Mouse (Mus musculus) retina, embryonic 14.5 days (tissue): ENCODE results near the gene Gpr173.
"Not testable (repeated sequence)": the region's sequence is repeated elsewhere in the genome, so short reads cannot be mapped to it uniquely, and the experiment has no call there.

Source experiments
- DNase-seq: peaks from one replicate; pipeline ENCODE4 v3.0.0-alpha.2; 2015; ENCODE audit warnings: low spot score

Gene Gpr173

GRCm38 (mm10) chrX:152368397-152369273, at the start of gene Gpr173:
Gpr173 (minus strand) TSS chrX:152368704.
- peak; percentile 71 for DNase-seq

DNA sequence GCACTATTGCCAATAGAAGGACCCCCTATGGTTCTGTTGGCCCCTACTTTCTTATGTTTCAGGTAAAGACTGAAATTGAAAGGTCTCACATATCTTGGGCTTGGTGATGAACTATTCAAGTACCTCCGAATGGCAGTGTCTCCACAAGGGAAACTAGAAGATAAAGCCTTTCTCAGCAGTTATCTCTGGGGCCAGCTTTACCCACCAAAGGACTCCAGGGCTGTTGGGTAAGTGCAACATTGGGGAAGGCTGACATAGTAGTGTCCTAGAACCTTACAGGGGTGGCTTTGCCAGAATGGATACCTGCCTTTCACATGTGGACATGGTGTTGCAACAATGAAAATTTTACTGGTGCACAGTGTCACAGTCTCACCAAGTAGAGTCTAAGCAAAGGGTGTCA, 34.7 kb upstream of the Gpr173 start:
- no peak for DNase-seq

- no peak for DNase-seq
Measured at GRCm38 (mm10) chrX:152400096-152400495, 31.6 kb upstream of the Gpr173 start.

GRCm38 (mm10) chrX:152368054-152368396, 479 bp downstream of the Gpr173 start:
- DNase-seq: no peak

DNA sequence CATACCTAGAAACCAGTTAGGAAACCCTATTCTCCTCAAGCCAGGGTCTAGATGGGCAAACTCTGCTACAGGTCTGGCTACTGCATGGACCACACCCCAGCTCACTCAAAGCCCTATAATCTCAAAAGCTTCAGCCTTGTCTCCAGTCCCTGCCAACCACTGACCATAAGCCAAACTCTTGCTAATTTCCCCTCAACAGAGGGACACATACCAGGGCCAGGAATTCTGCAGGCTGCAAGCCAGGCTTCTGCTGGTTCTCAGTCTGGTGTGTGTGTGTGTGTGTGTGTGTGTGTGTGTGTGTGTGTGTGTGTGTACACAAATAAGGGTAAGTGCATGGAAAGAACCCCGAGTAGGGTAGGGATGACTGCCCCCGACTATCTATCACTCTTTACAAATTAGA, 2.1 kb downstream of the Gpr173 start:
- DNase-seq: no peak

- peak; percentile 82 for DNase-seq
Measured at GRCm38 (mm10) chrX:152352553-152353153, 15.9 kb downstream of the Gpr173 start.

DNA sequence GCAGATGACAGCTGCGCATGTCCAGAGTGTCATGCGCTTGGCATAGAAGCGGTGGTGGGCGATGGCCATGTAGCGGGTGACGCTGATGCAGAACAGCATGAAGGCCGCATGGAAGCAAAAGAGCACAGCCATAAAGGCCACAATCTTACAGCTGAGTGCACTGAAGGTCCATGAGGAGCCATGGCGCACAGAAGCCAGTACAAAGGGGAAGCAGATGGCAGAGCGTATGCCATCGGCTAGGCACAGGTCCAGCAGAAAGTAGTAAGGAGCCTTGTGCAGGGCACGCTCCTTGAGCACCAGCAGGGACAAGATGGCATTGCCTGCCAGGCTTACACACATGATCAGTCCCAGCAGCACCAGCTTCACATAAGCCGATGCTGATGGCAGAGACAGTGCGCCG, 21.5 kb downstream of the Gpr173 start:
- DNase-seq: no peak

DNA sequence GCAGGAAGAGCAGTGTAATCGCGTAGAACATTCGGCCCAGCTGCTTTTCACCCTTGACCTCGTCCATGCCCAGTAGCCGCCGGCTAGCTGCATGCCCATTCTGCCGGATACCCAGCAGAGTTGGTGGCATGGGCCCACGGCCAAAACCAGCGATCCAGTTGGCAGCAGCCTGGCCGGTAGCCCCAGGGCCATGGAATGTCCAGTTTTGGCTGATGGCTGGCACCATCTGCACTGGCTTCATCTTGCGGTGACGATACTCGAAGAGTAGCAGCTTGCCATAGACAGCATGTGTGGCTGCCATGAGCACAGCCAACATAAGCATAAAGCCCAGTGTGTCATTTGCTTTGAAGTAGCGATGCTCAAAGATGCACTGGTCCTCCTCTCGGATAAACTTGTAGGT, 21.9 kb downstream of the Gpr173 start:
- no peak for DNase-seq

- DNase-seq: no peak
Measured at GRCm38 (mm10) chrX:152342903-152343302, 25.6 kb downstream of the Gpr173 start.

GRCm38 (mm10) chrX:152342358-152342901, 26.1 kb downstream of the Gpr173 start, which contains the start of gene Tspyl2:
Tspyl2 (minus strand) TSS chrX:152342425.
- DNase-seq: peak; percentile 93

GRCm38 (mm10) chrX:152341496-152341895, 27.0 kb downstream of the Gpr173 start:
- DNase-seq: no peak

DNA sequence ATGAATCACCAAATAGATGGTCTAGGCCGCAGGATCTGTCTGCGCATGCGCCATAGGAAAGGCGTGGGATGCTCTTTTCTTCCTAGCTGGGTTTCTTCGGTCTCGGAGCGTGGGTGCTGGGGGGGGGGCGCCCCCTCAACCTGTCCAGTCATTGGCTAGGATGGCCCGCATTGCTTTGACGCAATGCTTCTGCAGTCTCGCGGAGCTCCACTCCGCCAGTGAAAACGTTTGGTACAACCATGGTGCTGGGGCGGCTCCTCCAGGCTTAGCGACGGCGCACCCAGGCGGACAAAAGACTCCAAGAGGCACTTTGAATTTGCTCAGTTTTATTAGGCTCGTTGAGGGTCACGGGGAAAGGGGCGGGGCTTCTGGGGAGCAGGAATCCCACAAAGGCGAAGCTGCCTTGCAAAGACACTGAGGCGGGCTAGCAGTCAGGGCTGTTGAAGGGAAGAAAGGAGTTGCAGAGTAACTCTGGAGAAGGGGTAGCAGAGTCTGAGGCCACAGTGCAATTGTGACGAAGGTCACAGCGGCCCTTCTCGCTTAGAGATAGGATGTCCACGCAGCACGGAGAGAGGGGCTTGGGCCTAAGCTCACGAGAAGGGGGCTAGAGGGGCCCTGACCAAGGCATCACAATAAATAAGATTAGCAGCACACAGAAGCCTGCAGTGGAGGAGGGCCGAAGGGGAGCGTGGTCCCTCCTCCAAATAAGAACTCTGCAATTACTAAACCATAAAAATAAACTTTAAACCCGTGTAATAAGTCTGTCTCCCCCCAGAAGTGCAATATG, 31.8 kb downstream of the Gpr173 start:
- peak; percentile 87 for DNase-seq

DNA sequence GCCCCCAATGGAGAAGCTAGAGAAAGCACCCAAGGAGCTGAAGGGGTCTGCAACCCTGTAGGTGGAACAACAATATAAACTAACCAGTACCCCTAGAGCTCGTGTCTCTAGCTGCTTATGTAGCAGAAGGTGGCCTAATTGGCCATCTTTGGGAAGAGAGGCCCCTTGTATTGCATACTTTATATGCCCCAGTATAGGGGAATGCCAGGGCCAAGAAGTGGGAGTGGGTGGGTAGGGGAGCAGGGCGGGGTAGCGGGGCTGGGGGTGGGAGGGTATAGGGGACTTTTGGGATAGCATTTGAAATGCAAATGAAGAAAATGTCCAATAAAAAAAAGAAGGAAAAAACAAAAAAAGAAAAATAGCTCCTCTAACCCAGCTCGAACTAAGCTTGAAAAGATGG, 32.4 kb downstream of the Gpr173 start:
- DNase-seq: not testable (repeated sequence)

DNA sequence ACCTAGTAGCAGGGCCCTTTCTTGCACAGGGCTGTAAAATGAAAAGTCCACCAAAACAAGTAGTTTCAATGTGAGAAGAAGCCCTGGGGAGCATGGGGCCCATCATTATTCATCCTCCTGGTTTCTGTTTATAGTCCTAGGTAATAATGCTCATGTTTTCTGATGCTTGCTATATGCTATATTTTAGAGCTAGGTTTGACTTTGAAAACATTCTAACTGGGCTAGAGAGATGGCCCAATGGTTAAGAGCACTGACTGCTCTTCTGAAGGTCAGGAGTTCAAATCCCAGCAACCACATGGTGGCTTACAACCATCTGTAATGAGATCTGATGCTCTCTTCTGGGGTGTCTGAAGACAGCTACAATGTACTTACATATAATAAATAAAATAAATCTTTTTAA, 39.1 kb downstream of the Gpr173 start:
- not testable (repeated sequence) for DNase-seq

DNA sequence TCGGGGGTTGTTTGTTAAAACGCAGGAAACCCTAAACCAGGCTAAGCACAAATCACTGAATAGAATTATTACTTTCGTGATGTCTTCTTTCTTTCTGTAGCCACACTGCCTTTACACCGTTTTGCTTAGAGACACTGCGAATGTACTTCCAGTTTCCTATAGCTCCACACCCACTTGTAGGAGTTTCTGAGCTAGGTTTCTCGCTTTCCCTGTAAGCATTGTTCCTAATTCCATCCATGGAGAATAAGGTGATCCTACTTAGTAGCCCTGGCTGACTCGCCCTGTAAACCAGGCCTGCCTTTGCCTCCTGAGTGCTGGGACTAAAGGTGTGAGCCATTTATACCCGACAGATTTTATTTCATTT, 40.8 kb downstream of the Gpr173 start:
- DNase-seq: no peak

GRCm38 (mm10) chrX:152326996-152327688, 41.4 kb downstream of the Gpr173 start, which contains the start of gene Kantr:
Kantr (minus strand) TSS chrX:152327495.
- peak; percentile 78 for DNase-seq

DNA sequence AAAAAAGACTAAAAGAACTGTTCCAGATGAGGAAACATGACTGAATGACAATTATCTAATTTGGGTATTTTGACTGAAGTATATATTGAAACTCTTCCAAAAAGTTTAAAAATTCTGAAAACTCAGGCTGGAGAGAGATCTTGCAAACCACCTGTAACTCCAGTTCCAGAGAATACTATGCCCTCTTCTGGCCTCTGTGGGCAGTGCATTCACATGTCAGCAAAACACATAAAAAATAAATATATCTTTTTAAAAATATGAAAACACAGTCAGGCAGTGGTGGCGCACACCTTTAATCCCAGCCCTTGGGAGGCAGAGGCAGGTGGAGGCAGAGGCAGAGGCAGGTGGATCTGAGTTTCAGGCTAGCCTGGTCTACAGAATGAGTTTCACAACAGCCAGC, 44.9 kb downstream of the Gpr173 start:
- no peak for DNase-seq

DNA sequence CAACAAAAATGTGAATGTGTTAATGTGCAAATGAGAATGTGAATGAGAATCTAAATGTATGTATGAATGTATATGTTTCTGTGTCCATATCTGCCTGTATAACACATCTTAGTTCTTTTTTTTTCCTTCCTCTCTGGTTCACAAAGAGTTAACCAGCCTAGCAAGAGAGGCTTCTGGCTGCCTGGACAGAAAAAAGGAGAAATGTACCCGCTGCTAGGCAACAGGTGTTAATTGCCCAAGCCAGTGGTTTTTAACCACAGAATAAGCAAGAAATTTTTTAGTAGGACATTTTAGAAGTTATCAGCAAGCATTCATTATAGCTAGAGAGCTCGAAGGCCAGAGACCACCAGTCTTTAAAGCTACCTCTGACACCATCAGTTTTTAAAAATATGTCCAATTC, 45.7 kb downstream of the Gpr173 start:
- DNase-seq: no peak

- DNase-seq: no peak
Measured at GRCm38 (mm10) chrX:152320535-152320934, 48.0 kb downstream of the Gpr173 start.

- DNase-seq: peak; percentile 66
Measured at GRCm38 (mm10) chrX:152307942-152308341, 60.6 kb downstream of the Gpr173 start.

- no peak for DNase-seq
Measured at GRCm38 (mm10) chrX:152307371-152307770, 61.1 kb downstream of the Gpr173 start.

- DNase-seq: no peak
Measured at GRCm38 (mm10) chrX:152306224-152306623, 62.3 kb downstream of the Gpr173 start.
